Mouse (Mus musculus): ENCODE results near the gene Catsperz. TPM values are rescaled to one million over a fixed set of nuclear protein-coding genes. Genes with fewer than 3 reads are reported as not detected.
A peak's percentile ranks its signal among the peaks of the same experiment; 100 is the strongest.
"Not testable (repeated sequence)": the region's sequence is repeated elsewhere in the genome, so short reads cannot be mapped to it uniquely, and the experiment has no call there.

Catsperz gene
- polyA plus RNA-seq, 1 experiment from 2014 or later: 2.0 TPM

DNA sequence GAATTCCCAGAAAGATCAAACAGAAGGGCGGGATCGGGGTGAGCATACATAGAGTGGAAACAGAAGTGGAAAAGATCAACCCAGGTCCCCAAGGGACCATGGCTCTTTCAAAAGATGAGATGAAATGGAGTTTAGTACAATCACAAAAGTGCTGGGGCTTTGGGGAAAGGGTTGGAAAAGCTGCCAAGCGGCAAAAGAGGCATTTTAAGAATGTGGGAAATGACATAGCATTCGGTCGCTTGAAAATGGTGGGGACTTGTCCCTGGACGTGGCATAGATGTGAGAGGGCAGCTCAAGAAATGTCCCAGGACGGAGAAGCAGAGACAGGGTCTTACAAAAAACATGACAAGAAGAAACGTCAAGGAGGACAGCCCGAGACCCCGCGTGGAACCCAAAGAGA lies 16.2 kb downstream of the Catsperz start:
- peaks cover 52% of the 10 kb centered on the region for H3K36me3 ChIP-seq
- WGBS: 13% methylated on average over 11 of the region's 11 CpGs
- H3K4me3 ChIP-seq: peak overlapping the region; percentile 62
- peak overlapping the region; percentile 93 for H3K27ac ChIP-seq
- H3K4me1 ChIP-seq: peaks cover 30% of the 10 kb centered on the region
- H3K9ac ChIP-seq: peak overlapping the region; percentile 75
- no peak for ATAC-seq (ENCODE audit: low FRiP score, low read depth)
- no peaks in the 10 kb centered on the region for H3K27me3 ChIP-seq (replicated peaks)
- H3K9me3 ChIP-seq: no peaks in the 10 kb centered on the region
- peak overlapping the region; percentile 88 for H3K4me2 ChIP-seq (replicated peaks)

DNA sequence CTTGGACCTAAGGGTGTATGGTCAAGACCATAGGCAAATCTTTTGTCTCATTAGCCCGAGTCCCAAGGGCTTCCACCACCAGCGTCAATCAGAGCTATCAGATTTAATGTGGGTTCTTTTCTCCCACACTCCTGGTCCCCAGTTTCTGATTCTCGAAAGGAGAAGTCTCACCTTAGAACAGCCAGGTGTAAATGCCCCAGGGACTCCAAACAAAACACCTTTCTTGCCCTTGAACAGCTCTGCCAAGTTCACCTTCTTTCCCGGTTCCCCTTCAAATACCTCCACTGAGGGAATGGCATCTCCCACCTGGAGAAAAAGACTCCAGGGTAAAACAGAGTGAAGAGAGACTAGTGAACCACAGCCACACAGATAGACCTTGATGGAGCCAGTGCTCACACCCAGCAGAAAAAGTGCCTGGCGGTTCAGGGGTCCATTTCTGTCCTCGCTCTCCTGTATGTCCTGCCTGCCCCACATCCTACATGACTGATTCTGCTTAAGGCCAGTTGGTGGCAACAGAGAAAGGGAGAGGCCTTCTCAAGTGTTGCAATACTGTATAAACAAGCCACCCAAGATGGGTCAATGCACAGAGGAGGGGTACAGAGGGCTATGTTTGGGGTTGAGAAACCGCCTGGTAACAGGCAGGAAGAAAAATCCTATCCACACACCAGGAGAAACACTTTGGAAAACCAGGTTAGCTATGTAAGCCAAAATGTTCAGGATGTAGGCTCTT lies 17.2 kb downstream of the Catsperz start:
- Histone ChIP-seq H3K9ac (peak overlapping the region; percentile 22; the same call in 1 of the 2 replicates), H3K9me3 (no peaks in the 10 kb centered on the region), H3K4me2 (replicated peaks) (peak overlapping the region; percentile 88), H3K27me3 (replicated peaks) (no peaks in the 10 kb centered on the region), H3K36me3 (peaks cover 42% of the 10 kb centered on the region), H3K4me3 (no peak overlapping the region), H3K27ac (no peak overlapping the region), H3K4me1 (peaks cover 30% of the 10 kb centered on the region)
- ATAC-seq (ENCODE audit: low FRiP score, low read depth): no peak
- 91% methylated on average over 7 of the region's 7 CpGs for WGBS

DNA sequence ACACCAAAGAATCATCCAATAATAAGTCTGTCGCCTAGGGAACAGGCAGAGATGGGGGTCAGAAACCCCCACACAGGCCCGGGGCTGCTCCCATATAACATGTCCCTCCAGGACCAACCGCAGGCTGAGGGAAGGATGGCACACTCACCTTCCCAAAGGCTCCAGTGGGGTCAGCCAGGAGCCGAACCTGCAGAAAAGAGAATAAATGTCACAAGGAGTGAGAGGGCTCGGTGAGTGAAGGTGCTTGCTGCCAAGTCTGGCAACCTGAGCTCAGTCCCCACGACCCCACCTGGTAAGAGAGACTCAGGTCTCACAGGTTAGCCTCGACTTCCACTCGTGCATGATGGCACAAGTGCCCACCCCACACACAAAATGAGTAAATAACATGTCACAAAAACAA lies 18.1 kb downstream of the Catsperz start:
- 92% methylated on average over 8 of the region's 8 CpGs for WGBS
- no peak for ATAC-seq (ENCODE audit: low FRiP score, low read depth)

DNA sequence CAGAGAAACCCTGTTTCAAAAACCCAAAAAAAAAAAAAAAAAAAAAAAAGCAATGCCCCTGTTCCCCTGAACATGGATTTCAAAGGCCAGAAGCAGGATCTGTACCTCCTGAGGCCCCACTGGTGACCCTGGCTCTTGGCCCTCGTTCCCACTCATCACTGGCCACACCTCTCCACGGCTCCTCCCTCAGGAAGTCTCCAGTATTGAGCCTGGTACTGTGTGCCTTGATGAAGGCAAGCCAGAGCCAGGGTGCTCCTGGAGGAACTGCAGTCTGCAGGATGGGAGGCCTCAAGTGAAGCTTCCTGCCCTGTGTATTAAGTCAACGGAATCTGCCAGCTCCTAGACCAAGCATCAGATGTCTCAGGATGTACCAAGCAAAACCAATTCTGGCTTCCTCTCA lies 19.0 kb downstream of the Catsperz start:
- Histone ChIP-seq H3K4me2 (replicated peaks) (no peak overlapping the region), H3K27ac (no peak overlapping the region), H3K4me3 (no peak overlapping the region), H3K9me3 (no peaks in the 10 kb centered on the region), H3K9ac (no peak overlapping the region), H3K27me3 (replicated peaks) (no peaks in the 10 kb centered on the region), H3K36me3 (peaks cover 24% of the 10 kb centered on the region), H3K4me1 (peaks cover 23% of the 10 kb centered on the region)
- 94% methylated on average over 3 of the region's 3 CpGs for WGBS
- no peak for ATAC-seq (ENCODE audit: low FRiP score, low read depth)

More for the DNA sequence above, 18.1 kb downstream of the Catsperz start:
- no peak overlapping the region for H3K4me3 ChIP-seq
- H3K36me3 ChIP-seq: peaks cover 33% of the 10 kb centered on the region
- H3K9ac ChIP-seq: 0 out of 2 replicates have a peak overlapping the region, but pooled peaks have one; percentile 22
- no peaks in the 10 kb centered on the region for H3K27me3 ChIP-seq (replicated peaks)
- peaks cover 30% of the 10 kb centered on the region for H3K4me1 ChIP-seq
- no peak overlapping the region for H3K27ac ChIP-seq
- H3K9me3 ChIP-seq: no peaks in the 10 kb centered on the region
- H3K4me2 ChIP-seq (replicated peaks): no peak overlapping the region

DNA sequence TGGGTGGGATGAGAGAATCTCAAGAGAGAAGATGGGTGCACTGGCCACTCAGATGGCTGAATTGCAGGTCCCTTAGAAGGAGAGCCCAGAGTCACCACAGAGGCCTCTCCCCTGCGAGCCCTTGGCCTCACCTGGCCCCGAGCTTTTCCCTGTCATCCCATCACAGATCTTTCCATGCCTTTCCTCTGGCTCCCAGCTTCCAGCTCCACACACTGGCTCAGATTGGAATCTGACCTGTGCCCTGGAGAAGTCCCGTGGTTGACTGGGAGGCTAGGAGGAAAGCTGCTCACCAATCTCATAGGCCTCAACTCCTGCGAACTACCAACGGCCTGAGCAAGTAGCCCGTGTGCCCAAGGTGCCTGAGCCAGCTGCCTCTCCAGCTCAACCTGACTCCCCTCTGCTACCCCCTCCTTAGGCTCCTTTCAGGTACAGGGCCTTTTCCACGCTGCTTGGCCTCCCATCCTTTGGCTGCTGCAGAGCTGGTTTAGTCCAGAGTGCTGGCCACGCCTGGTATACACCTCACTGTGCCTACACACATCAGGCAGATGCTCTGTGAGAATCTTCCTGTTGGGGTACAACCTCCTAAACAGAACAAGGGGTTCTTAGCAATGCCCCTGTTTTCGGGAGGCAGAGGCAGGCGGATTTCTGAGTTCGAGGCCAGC lies 19.6 kb downstream of the Catsperz start:
- Histone ChIP-seq H3K4me3 (no peak overlapping the region), H3K4me2 (replicated peaks) (no peak overlapping the region), H3K36me3 (peaks cover 21% of the 10 kb centered on the region), H3K9ac (no peak overlapping the region), H3K9me3 (no peaks in the 10 kb centered on the region), H3K4me1 (peaks cover 19% of the 10 kb centered on the region), H3K27me3 (replicated peaks) (no peaks in the 10 kb centered on the region), H3K27ac (no peak overlapping the region)
- no peak for ATAC-seq (ENCODE audit: low FRiP score, low read depth)
- WGBS: 95% methylated on average over 11 of the region's 11 CpGs

DNA sequence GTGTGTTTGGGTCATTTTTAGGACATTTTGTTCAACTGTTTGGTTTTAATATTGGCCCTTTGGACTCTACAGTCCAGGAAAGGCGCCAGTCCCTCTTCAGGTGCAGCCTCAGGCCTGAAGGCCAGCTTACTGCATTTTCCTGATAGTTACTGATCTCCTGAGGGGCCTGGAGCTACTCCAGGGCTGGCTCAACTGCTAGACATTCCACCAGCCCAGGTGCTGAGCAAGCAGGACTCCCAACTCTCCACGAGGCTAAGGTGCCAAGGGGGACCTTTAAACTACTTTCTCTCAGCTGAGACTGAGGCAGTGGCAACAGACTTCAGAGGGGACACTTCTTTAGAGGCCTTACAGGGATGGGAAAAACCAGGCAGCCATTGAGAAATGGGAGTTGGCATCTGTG lies 20.3 kb downstream of the Catsperz start:
- Histone ChIP-seq H3K9ac (no peak overlapping the region), H3K27ac (no peak overlapping the region), H3K4me2 (replicated peaks) (no peak overlapping the region), H3K4me1 (peaks cover 19% of the 10 kb centered on the region), H3K9me3 (no peaks in the 10 kb centered on the region), H3K27me3 (replicated peaks) (no peaks in the 10 kb centered on the region), H3K36me3 (peaks cover 21% of the 10 kb centered on the region), H3K4me3 (no peak overlapping the region)
- no peak for ATAC-seq (ENCODE audit: low FRiP score, low read depth)
- 88% methylated on average over 2 of the region's 2 CpGs for WGBS

DNA sequence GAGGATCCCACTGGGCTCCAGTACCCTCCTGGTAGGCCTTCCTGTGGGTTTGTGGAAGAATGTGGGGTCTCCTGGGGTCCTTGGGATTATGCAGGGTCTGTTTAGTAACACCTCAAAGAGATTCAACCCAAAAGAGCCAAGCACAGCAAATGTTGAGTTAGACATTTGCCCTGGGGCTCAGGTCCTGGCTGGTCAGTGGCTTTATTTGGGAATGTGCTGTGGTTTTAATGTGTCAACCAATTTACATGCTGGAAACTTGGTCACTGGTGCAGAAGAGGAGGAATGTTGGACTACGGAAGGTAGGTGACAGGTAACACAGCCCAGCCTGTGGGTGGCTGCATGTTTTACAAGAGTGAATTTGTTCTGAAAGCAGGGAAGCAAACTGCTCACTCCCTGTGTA lies 22.1 kb downstream of the Catsperz start:
- H3K27ac ChIP-seq: no peak overlapping the region
- peaks cover 21% of the 10 kb centered on the region for H3K36me3 ChIP-seq
- peaks cover 8% of the 10 kb centered on the region for H3K4me1 ChIP-seq
- no peaks in the 10 kb centered on the region for H3K9me3 ChIP-seq
- 100% methylated on average over 1 of the region's 1 CpGs for WGBS
- H3K9ac ChIP-seq: no peak overlapping the region
- no peak overlapping the region for H3K4me2 ChIP-seq (replicated peaks)
- H3K4me3 ChIP-seq: no peak overlapping the region
- ATAC-seq (ENCODE audit: low FRiP score, low read depth): no peak
- H3K27me3 ChIP-seq (replicated peaks): no peaks in the 10 kb centered on the region

DNA sequence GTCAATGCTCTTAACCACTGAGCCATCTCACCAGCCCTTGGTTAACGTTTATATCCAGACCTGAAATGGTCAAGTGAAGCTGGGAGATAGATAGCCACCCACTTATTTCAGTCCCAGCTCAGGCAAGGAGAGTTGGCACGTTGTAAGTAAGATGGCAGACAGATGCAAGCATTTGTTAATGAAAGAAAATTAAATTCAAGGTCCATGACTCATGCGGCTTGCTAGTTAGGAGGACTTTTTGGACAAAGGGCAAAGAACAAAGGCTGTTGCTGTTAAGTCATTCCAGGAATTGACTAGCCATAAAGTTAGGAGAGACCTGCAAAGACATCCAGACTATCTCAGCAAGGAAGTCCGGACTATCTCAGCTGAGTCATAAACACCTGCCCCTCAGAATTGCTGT lies 25.5 kb downstream of the Catsperz start:
- no peak overlapping the region for H3K27ac ChIP-seq
- no peak overlapping the region for H3K4me3 ChIP-seq
- no peaks in the 10 kb centered on the region for H3K27me3 ChIP-seq (replicated peaks)
- no peak for ATAC-seq (ENCODE audit: low FRiP score, low read depth)
- no peak overlapping the region for H3K9ac ChIP-seq
- no peak overlapping the region for H3K4me2 ChIP-seq (replicated peaks)
- H3K36me3 ChIP-seq: no peaks in the 10 kb centered on the region; the same call in 1 of the 2 replicates
- WGBS: 74% methylated on average over 4 of the region's 4 CpGs
- peaks cover 11% of the 10 kb centered on the region; the same call in 1 of the 2 replicates for H3K9me3 ChIP-seq
- H3K4me1 ChIP-seq: no peaks in the 10 kb centered on the region

DNA sequence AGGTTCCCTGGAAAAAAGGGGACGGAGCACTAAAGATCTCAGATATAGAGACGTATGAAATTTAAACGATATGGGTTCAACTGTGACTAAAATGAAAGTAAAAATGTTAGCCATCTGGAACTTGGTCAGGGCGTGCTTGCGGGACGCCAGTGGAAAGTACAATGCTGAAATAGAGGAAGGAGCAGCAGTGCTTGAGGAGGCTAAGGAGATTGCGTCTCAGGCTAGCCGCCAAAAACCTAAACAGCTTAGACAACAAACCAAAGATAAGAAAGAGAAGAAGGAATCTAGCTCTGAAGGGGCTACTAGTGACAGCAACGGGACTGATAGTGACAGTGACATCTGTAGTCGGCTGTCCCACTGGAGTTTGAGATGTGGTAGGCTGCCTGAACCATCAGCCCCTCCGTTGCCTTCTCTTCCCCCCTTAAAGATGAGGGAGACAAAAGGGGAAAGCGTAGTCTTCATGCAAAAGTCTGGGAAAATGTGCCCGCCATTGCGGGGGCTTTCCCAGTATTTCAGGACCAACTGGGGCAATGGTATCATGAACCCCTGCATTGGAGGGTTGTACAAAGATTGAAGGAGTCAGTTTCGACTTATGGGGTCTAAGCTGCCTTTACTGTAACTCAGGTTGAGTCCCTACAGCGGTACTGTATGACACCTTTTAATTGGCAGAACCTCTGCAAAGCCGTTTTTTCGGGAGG lies 29.4 kb downstream of the Catsperz start:
- H3K27me3 ChIP-seq (replicated peaks); H3K9ac ChIP-seq; H3K4me2 ChIP-seq (replicated peaks); H3K4me3 ChIP-seq; H3K4me1 ChIP-seq; H3K36me3 ChIP-seq; H3K27ac ChIP-seq; ATAC-seq (ENCODE audit: low FRiP score, low read depth): not testable (repeated sequence)
- 92% methylated on average over 18 of the region's 18 CpGs for WGBS
- peaks cover 11% of the 10 kb centered on the region; the same call in 1 of the 2 replicates for H3K9me3 ChIP-seq

DNA sequence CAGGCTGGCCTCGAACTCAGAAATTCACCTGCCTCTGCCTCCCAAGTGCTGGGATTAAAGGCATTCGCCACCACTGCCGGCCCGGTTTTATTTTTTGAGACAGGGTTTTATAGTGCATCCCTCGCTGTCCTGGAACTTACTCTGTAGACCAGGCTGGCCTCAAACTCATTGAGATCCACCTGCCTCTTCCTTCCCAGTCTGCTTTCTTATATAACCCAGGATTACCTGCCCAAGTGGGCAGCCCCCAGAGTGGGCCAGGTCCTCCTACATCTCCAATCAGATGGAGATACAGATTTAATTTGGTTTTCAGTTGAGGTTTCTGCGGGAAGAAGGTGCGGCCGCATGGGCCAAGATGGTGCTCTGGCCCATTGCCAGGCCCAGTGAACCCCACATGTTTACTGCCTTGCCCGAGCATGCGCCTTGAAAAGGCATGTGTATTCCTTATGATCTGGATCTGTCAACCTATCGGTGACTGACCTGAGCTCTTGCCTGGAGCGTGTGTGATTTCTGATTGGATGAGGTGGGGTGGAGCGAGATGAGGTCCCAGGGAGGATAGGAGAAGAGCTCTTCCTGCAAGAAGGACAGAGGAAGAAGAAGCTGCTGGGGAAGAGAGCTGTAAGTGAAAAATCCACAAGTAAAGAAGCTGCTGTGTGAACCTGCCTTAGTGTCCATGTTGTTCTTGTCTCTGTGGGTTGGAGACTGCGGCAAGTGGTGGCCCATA lies 31.3 kb downstream of the Catsperz start:
- no peak for ATAC-seq (ENCODE audit: low FRiP score, low read depth)
- H3K9me3 ChIP-seq: peaks cover 11% of the 10 kb centered on the region; the same call in 1 of the 2 replicates
- H3K27me3 ChIP-seq (replicated peaks): no peaks in the 10 kb centered on the region
- no peaks in the 10 kb centered on the region for H3K36me3 ChIP-seq
- WGBS: 90% methylated on average over 14 of the region's 14 CpGs
- no peak overlapping the region for H3K4me3 ChIP-seq
- H3K4me2 ChIP-seq (replicated peaks): no peak overlapping the region
- H3K27ac ChIP-seq: no peak overlapping the region
- no peaks in the 10 kb centered on the region for H3K4me1 ChIP-seq
- no peak overlapping the region for H3K9ac ChIP-seq

DNA sequence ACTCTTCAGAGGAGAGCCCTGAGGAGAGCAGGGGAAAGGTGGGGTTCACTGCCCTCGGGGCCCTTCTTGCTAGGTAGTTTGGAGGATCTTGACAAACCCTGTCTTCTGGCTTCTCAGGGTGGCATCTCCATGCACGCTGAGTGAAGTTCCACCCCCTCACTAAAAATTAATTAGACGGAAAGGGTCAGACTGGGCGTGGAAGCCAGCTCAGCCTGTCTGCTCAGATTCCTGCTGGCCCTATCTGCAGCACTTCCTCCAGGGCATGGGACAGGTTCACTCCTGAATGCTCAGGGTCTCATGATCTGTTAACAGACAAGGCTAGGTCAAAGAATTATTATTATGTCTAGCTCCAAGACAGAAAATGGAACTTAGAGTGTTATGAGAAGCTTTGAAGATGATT lies 32.7 kb downstream of the Catsperz start:
- Histone ChIP-seq H3K36me3 (no peaks in the 10 kb centered on the region), H3K4me3 (no peak overlapping the region), H3K9me3 (peaks cover 10% of the 10 kb centered on the region; the same call in 1 of the 2 replicates), H3K27ac (no peak overlapping the region), H3K4me2 (replicated peaks) (no peak overlapping the region), H3K27me3 (replicated peaks) (no peaks in the 10 kb centered on the region), H3K4me1 (no peaks in the 10 kb centered on the region), H3K9ac (no peak overlapping the region)
- no peak for ATAC-seq (ENCODE audit: low FRiP score, low read depth)
- WGBS: 69% methylated on average over 4 of the region's 4 CpGs

DNA sequence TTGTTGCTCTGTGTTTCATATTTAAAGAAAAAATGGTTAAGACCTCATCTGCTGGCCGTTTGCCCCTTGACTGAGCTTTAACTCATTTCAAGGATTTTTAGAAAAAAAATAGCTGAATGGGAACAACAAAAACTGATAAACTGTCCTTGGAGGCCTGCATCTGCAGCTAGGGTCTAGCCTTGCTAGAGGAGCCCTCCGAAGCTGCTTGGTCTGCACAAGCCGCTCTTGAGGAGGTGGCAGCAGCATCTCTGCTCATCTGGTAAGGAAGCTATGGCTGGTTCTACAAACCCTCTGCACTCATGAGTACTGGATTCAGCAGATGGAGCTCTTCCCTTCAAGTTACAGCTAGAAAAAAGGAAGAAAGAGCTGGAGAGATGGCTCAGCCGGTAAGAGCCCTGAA lies 47.2 kb downstream of the Catsperz start:
- ATAC-seq (ENCODE audit: low FRiP score, low read depth): no peak
- Histone ChIP-seq H3K36me3 (no peaks in the 10 kb centered on the region), H3K4me2 (replicated peaks) (no peak overlapping the region), H3K27me3 (replicated peaks) (no peaks in the 10 kb centered on the region), H3K4me1 (no peaks in the 10 kb centered on the region), H3K9ac (no peak overlapping the region), H3K9me3 (peaks cover 5% of the 10 kb centered on the region), H3K4me3 (no peak overlapping the region), H3K27ac (no peak overlapping the region)
- WGBS: 89% methylated on average over 4 of the region's 4 CpGs

Data from neural tube, embryonic 12.5 days (tissue).